Mouse (Mus musculus) heart, embryonic 10.5 days (tissue): Measurements from ENCODE around the gene Zfpm1. TPM values are rescaled to one million over a fixed set of nuclear protein-coding genes. Genes with fewer than 3 reads are reported as not detected.

Experiments
- DNase-seq: peaks from one replicate; pipeline ENCODE4 v3.0.0-alpha.2; 2017; ENCODE audit warnings: low spot score
- H3K27ac ChIP-seq: fragments of 300-500 bp; sonication (generic); 2 replicates; pipeline ENCODE4 v1.5.1; 2016; ENCODE audit warnings: mild to moderate bottlenecking
- H3K27me3 ChIP-seq: fragments of 300-500 bp; sonication (generic); 2 replicates; pipeline ENCODE4 v1.6.1; 2016; ENCODE audit warnings: mild to moderate bottlenecking; ENCODE audit not compliant: poor library complexity, insufficient read depth, severe bottlenecking
- H3K36me3 ChIP-seq: fragments of 300-500 bp; sonication (generic); 2 replicates; pipeline ENCODE4 v1.6.1; 2016; ENCODE audit warnings: mild to moderate bottlenecking, moderate library complexity
- H3K4me1 ChIP-seq: fragments of 300-500 bp; sonication (generic); 2 replicates; pipeline ENCODE4 v1.6.1; 2016; ENCODE audit warnings: mild to moderate bottlenecking
- H3K4me3 ChIP-seq: fragments of 300-500 bp; sonication (generic); 2 replicates; pipeline ENCODE4 v1.5.1; 2016; ENCODE audit warnings: mild to moderate bottlenecking, moderate library complexity
- H3K9me3 ChIP-seq: fragments of 300-500 bp; sonication (generic); 2 replicates; pipeline ENCODE4 v1.6.1; 2016; ENCODE audit warnings: mild to moderate bottlenecking, moderate library complexity
- WGBS: fragments of 180-500 bp; shearing (Covaris S2); methylation state at CpG from one replicate; pipeline ENCODE4 v1.1.7; 2016; 5-methylcytosine and 5-hydroxymethylcytosine counted together
- polyA plus RNA-seq: library from polyadenylated mRNA; unstranded; fragments of >200 nt; fragmentation: Nextera tagmentation; extraction: Ambion mirVana; gene quantifications from 2 replicates; pipeline ENCODE4 v1.2.1, GENCODE M21; 2016

Gene Zfpm1
- 5.7 and 12.8 TPM in 2 replicates for polyA plus RNA-seq

GRCm38 (mm10) chr8:122282035-122282358 lies at the start of gene Zfpm1:
TSS of gene Zfpm1 (plus strand) at chr8:122282141.
- no peak for DNase-seq
- peak within 1 kb of the TSS; percentile 95 for H3K27ac ChIP-seq
- H3K4me3 ChIP-seq: peak within 1 kb of the TSS; percentile 95
- 12% methylated on average over 59 of the region's 60 CpGs for WGBS
- 0 out of 2 replicates have a peak, but pooled peaks cover 11% of the 10 kb centered on the region for H3K27me3 ChIP-seq
- H3K9me3 ChIP-seq: no peaks in the 10 kb centered on the region
- H3K36me3 ChIP-seq: 0 out of 2 replicates have a peak, but pooled peaks cover 5% of the 10 kb centered on the region
- peaks cover 58% of the 10 kb centered on the region for H3K4me1 ChIP-seq

DNA sequence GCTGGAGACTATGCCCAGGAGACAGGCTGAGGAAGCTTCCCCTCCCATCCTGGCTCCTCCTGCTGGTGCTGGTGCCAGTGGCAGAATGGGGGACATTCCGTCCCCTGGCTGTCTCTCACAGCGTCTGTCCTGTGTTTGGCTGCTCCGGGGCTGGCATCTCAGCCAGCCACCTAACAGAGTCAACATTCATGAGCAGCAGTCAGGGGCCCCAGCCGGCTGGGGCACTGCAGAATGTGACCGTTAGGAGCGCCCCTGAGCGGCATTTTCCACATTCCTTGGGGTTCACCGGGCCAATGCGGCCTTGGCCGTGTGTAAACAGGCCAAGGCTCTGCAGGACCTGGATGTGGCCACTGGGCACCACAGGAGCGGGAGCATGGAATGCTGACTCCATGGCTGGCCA lies 47.9 kb upstream of the Zfpm1 start:
- no peak overlapping the region for H3K4me3 ChIP-seq
- 34% methylated on average over 11 of the region's 11 CpGs for WGBS
- H3K36me3 ChIP-seq: no peaks in the 10 kb centered on the region
- H3K27me3 ChIP-seq: peaks cover 43% of the 10 kb centered on the region
- DNase-seq: no peak
- no peaks in the 10 kb centered on the region for H3K9me3 ChIP-seq
- peak overlapping the region; percentile 48 for H3K27ac ChIP-seq
- H3K4me1 ChIP-seq: peaks cover 80% of the 10 kb centered on the region

GRCm38 (mm10) chr8:122236521-122236920 lies 45.4 kb upstream of the Zfpm1 start:
- peaks cover 64% of the 10 kb centered on the region for H3K4me1 ChIP-seq
- peaks cover 24% of the 10 kb centered on the region for H3K27me3 ChIP-seq
- no peaks in the 10 kb centered on the region for H3K9me3 ChIP-seq
- H3K36me3 ChIP-seq: no peaks in the 10 kb centered on the region
- no peak overlapping the region for H3K27ac ChIP-seq
- DNase-seq: no peak
- 80% methylated on average over 3 of the region's 3 CpGs for WGBS
- no peak overlapping the region for H3K4me3 ChIP-seq

- Histone ChIP-seq H3K4me3 (no peak overlapping the region), H3K36me3 (no peaks in the 10 kb centered on the region), H3K27me3 (peaks cover 8% of the 10 kb centered on the region; the same call in 1 of the 2 replicates), H3K9me3 (no peaks in the 10 kb centered on the region), H3K4me1 (peaks cover 55% of the 10 kb centered on the region), H3K27ac (peak overlapping the region; percentile 11; the same call in 1 of the 2 replicates)
- WGBS: 78% methylated on average over 11 of the region's 11 CpGs
- no peak for DNase-seq
Observed at GRCm38 (mm10) chr8:122238225-122238624, 43.7 kb upstream of the Zfpm1 start.

DNA sequence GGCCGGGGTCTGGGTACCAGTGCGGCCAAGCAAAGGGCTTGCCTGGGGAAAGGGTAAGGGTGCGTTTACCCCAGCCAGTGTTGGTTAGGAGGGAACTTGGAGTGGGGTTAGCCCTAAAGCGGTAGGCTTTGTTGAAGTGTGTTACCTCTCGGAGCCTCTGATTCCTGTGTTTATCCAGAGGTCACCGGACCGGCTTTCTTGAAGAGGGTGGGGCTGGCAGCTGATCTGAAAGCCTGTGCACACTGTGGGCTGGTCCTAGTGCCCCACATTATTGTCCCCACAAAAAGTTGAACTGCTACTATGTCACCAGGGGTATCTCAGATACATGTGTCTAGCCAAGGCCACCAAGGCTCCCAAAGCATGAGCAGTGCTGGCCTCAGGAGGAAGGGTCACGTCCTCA lies 43.2 kb upstream of the Zfpm1 start:
- Histone ChIP-seq H3K36me3 (no peaks in the 10 kb centered on the region), H3K4me1 (peaks cover 50% of the 10 kb centered on the region), H3K4me3 (no peak overlapping the region), H3K9me3 (no peaks in the 10 kb centered on the region), H3K27me3 (peaks cover 6% of the 10 kb centered on the region; the same call in 1 of the 2 replicates), H3K27ac (peak overlapping the region; percentile 11; the same call in 1 of the 2 replicates)
- no peak for DNase-seq
- 68% methylated on average over 8 of the region's 8 CpGs for WGBS

- 86% methylated on average over 16 of the region's 16 CpGs for WGBS
- H3K9me3 ChIP-seq: no peaks in the 10 kb centered on the region
- no peak overlapping the region for H3K27ac ChIP-seq
- peaks cover 6% of the 10 kb centered on the region; the same call in 1 of the 2 replicates for H3K27me3 ChIP-seq
- H3K4me3 ChIP-seq: no peak overlapping the region
- DNase-seq: no peak
- H3K36me3 ChIP-seq: no peaks in the 10 kb centered on the region
- H3K4me1 ChIP-seq: peaks cover 45% of the 10 kb centered on the region
Observed at GRCm38 (mm10) chr8:122240241-122241026, 41.5 kb upstream of the Zfpm1 start.

GRCm38 (mm10) chr8:122243310-122243709 lies 38.6 kb upstream of the Zfpm1 start:
- DNase-seq: no peak
- Histone ChIP-seq H3K9me3 (no peaks in the 10 kb centered on the region), H3K27me3 (peaks cover 6% of the 10 kb centered on the region; the same call in 1 of the 2 replicates), H3K36me3 (no peaks in the 10 kb centered on the region), H3K27ac (no peak overlapping the region), H3K4me1 (peaks cover 50% of the 10 kb centered on the region), H3K4me3 (no peak overlapping the region)
- WGBS: 69% methylated on average over 4 of the region's 4 CpGs

- H3K27ac ChIP-seq: 0 out of 2 replicates have a peak overlapping the region, but pooled peaks have one; percentile 37
- no peaks in the 10 kb centered on the region for H3K9me3 ChIP-seq
- WGBS: 75% methylated on average over 6 of the region's 6 CpGs
- H3K4me1 ChIP-seq: peaks cover 38% of the 10 kb centered on the region
- no peaks in the 10 kb centered on the region for H3K36me3 ChIP-seq
- no peak for DNase-seq
- H3K27me3 ChIP-seq: peaks cover 18% of the 10 kb centered on the region
- H3K4me3 ChIP-seq: no peak overlapping the region
Observed at GRCm38 (mm10) chr8:122245161-122245560, 36.8 kb upstream of the Zfpm1 start.

DNA sequence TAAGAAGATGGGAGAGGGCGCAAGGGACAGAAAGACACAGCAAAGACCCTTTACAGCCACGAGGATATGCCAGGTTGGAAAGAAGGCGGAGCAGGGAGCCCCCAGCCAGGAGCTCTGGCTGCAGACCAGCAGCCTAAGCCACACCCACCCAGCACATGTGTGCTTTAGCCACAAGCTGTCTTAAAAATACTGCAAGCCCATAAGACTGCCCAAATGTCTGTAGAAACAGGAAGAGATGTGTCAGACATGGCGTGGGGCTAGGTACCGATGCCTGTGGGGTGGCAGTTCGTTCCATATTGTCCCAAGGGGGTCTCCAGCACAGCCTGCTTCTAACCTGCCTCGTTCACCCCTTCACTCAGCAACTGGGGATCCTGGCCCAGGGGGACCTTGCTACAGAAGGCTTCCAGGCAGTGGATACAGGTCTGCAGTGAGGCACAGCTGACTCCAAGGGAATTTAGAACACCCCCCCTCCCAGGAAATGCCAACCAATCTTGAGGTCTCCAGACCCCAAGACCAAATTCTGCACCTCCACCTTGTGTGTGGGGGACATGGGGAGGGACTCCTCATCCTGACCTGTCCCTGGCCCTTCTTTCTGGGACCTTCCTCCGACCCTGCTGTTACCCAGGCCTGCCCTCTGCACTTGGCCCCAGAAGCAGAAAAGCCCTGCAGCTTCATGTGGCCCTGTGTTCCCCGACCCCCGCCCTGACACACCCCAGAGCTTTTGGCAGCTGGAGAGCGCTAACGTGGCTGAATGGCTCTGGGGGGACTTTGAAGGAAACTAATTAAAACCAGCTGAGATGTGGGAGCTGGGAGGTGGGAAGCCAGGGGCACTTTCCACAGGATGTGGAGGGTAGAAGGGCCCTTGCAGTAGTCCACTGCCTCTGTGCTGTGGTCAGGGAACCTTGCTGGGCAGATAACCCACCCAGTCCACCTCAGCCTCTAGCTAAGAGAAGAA lies 35.4 kb upstream of the Zfpm1 start:
- H3K4me3 ChIP-seq: no peak overlapping the region
- peak overlapping the region; percentile 37 for H3K27ac ChIP-seq
- DNase-seq: no peak
- no peaks in the 10 kb centered on the region for H3K36me3 ChIP-seq
- H3K9me3 ChIP-seq: no peaks in the 10 kb centered on the region
- H3K4me1 ChIP-seq: peaks cover 36% of the 10 kb centered on the region
- peaks cover 19% of the 10 kb centered on the region for H3K27me3 ChIP-seq
- WGBS: 43% methylated on average over 12 of the region's 12 CpGs

GRCm38 (mm10) chr8:122251739-122252138 lies 30.2 kb upstream of the Zfpm1 start:
- Histone ChIP-seq H3K9me3 (no peaks in the 10 kb centered on the region), H3K4me3 (no peak overlapping the region), H3K36me3 (no peaks in the 10 kb centered on the region), H3K4me1 (peaks cover 39% of the 10 kb centered on the region), H3K27ac (no peak overlapping the region), H3K27me3 (peaks cover 55% of the 10 kb centered on the region)
- DNase-seq: no peak
- 85% methylated on average over 1 of the region's 1 CpGs for WGBS

- WGBS: 62% methylated on average over 5 of the region's 5 CpGs
- no peaks in the 10 kb centered on the region for H3K9me3 ChIP-seq
- no peak overlapping the region for H3K4me3 ChIP-seq
- H3K27me3 ChIP-seq: peaks cover 56% of the 10 kb centered on the region
- DNase-seq: no peak
- H3K36me3 ChIP-seq: no peaks in the 10 kb centered on the region
- H3K27ac ChIP-seq: 0 out of 2 replicates have a peak overlapping the region, but pooled peaks have one; percentile 23
- H3K4me1 ChIP-seq: peaks cover 36% of the 10 kb centered on the region
Observed at GRCm38 (mm10) chr8:122252366-122252765, 29.6 kb upstream of the Zfpm1 start.

GRCm38 (mm10) chr8:122259351-122259750 lies 22.6 kb upstream of the Zfpm1 start:
- Histone ChIP-seq H3K27me3 (peaks cover 86% of the 10 kb centered on the region), H3K36me3 (no peaks in the 10 kb centered on the region), H3K9me3 (no peaks in the 10 kb centered on the region), H3K4me3 (no peak overlapping the region), H3K4me1 (peaks cover 22% of the 10 kb centered on the region), H3K27ac (0 out of 2 replicates have a peak overlapping the region, but pooled peaks have one; percentile 32)
- WGBS: 54% methylated on average over 2 of the region's 2 CpGs
- DNase-seq: no peak
